ENCODE assay signal across 18 mouse cellular contexts in the genomic region with DNA sequence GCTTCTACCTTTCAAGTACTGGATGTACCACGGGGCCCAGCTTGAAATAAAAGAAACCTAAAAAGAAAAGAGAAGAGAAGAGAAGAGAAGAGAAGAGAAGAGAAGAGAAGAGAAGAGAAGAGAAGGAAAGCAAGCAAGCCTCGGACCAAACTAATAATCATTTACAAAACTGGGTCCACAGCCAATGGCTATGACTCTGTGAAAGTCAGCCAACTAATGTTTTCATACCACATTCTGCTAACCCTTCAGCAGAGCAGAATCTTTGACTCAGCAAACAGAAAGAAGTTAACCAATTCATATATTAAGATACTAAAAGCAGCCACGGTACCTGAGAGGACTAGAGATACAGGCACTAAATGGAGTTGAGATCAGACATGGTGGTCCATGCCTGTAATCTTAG. TPM values are rescaled to one million over a fixed set of nuclear protein-coding genes. Genes with fewer than 3 reads are reported as not detected.
DNase-seq lines count a peak whose midpoint lies in the region; ATAC-seq and TF ChIP-seq lines count a peak whose summit lies in the region.
"Had no signal": no experiment of that assay in that cellular context is flagged by ENCODE, and none has a peak within 500 bp of the region (broad histone marks: within the 10 kb centered on the region; RNA-seq: fewer than 3 reads in every experiment).

No protein-coding gene starts in this region.

- ATAC-seq in kidney, embryonic 14.5 days (ENCODE audit: low FRiP score, low TSS enrichment) = no peak
- ATAC-seq: forebrain, embryonic 15.5 days; Patski had no signal

- H3K4me2 ChIP-seq in kidney, embryonic 14.5 days (replicated peaks; ENCODE audit: low read depth, low read length) = no peak overlapping the region
- H3K4me2 ChIP-seq: forebrain, embryonic 15.5 days; heart, embryonic 11.5 days; hindbrain, embryonic 12.5 days; hindbrain, embryonic 15.5 days had no signal

- H3K36me3 ChIP-seq in heart, adult 2 months (ENCODE audit: control insufficient read depth, insufficient read depth, low read length) = no peaks in the 10 kb centered on the region
- peaks cover 47% of the 10 kb centered on the region for H3K36me3 ChIP-seq in kidney, embryonic 14.5 days (ENCODE audit: control insufficient read depth, insufficient read depth, low read length)
- no peaks in the 10 kb centered on the region for H3K36me3 ChIP-seq in liver, adult 2 months (ENCODE audit: control insufficient read depth, insufficient read depth, low read length)
- H3K36me3 ChIP-seq: forebrain, embryonic 15.5 days; hindbrain, embryonic 15.5 days had no signal

- no peak for TF ChIP-seq EP300 in heart, adult 2 months (IDR thresholded peaks at IDR 0.05; ENCODE audit: insufficient read depth, low read depth, low read length)

- H3K27me3 ChIP-seq in heart, adult 2 months (ENCODE audit: control insufficient read depth, insufficient read depth, low read length) = no peaks in the 10 kb centered on the region
- no peaks in the 10 kb centered on the region for H3K27me3 ChIP-seq in kidney, embryonic 14.5 days (ENCODE audit: control insufficient read depth, insufficient read depth, low read length)
- no peaks in the 10 kb centered on the region for H3K27me3 ChIP-seq in liver, adult 2 months (ENCODE audit: control insufficient read depth, insufficient read depth, low read length)
- H3K27me3 ChIP-seq: forebrain, embryonic 15.5 days; hindbrain, embryonic 12.5 days; hindbrain, embryonic 15.5 days; Patski had no signal

- no peaks in the 10 kb centered on the region for H3K79me2 ChIP-seq in heart, adult 2 months (replicated peaks; ENCODE audit: control insufficient read depth, insufficient read depth, low read length)
- H3K79me2 ChIP-seq in liver, adult 2 months (ENCODE audit: control insufficient read depth, insufficient read depth, low read length) = no peaks in the 10 kb centered on the region

- WGBS in heart, adult 2 months = 71% methylated on average over 3 of the region's 3 CpGs
- WGBS in kidney, embryonic 14.5 days = 92% methylated on average over 3 of the region's 3 CpGs
- 29% methylated on average over 3 of the region's 3 CpGs for WGBS in liver, adult 2 months

- TF ChIP-seq POLR2A in heart, adult 2 months (IDR thresholded peaks at IDR 0.05; ENCODE audit: insufficient read depth, low read depth, low read length) = no peak
- no peak for TF ChIP-seq POLR2A in liver, adult 2 months (IDR thresholded peaks at IDR 0.05; ENCODE audit: extremely low read depth, insufficient read depth, low read length)

- intact Hi-C loops in heart, adult 2 months (cut with DNase I) = no loop called here

- TF ChIP-seq CTCF in heart, adult 2 months (IDR thresholded peaks at IDR 0.05) = no peak
- TF ChIP-seq CTCF in liver, adult 2 months (IDR thresholded peaks at IDR 0.05; ENCODE audit: low read depth, low read length) = no peak

- no peak overlapping the region for H3K4me3 ChIP-seq in heart, adult 2 months
- no peak overlapping the region for H3K4me3 ChIP-seq in kidney, embryonic 14.5 days (ENCODE audit: low read length)
- no peak overlapping the region for H3K4me3 ChIP-seq in liver, adult 2 months (ENCODE audit: insufficient read depth, low read depth, low read length)
- H3K4me3 ChIP-seq: forebrain, embryonic 15.5 days; hindbrain, embryonic 12.5 days; hindbrain, embryonic 15.5 days had no signal

- DNase-seq in heart, adult 2 months = no peak
- no peak for DNase-seq in heart, adult 8-10 months (ENCODE audit: low spot score)
- peak; percentile 35 to 37 for DNase-seq in kidney, adult 8-10 months
- DNase-seq in liver, adult 2 months (ENCODE audit: extremely low read depth, low read depth, low spot score) = peak; percentile 89
- DNase-seq in liver = no peak
- DNase-seq: adrenal gland, postnatal 10 days; adrenal gland, postnatal 36 days; cerebellum, adult 18-20 months; cerebellum, adult 9-10 months; cerebellum, postnatal 14 days; gastrocnemius, postnatal 25 days had no signal

- no peaks in the 10 kb centered on the region for H3K9me3 ChIP-seq in kidney, embryonic 14.5 days (ENCODE audit: control insufficient read depth, low read length)
- H3K9me3 ChIP-seq: forebrain, embryonic 15.5 days; hindbrain, embryonic 12.5 days; hindbrain, embryonic 15.5 days had no signal

- H3K4me1 ChIP-seq in heart, adult 2 months (ENCODE audit: control insufficient read depth, insufficient read depth, low read length) = peaks cover 3% of the 10 kb centered on the region; the same call in 1 of the 2 replicates
- H3K4me1 ChIP-seq in kidney, embryonic 14.5 days (ENCODE audit: control insufficient read depth, insufficient read depth, low read length) = no peaks in the 10 kb centered on the region
- H3K4me1 ChIP-seq in liver, adult 2 months (ENCODE audit: control insufficient read depth, insufficient read depth, low read length) = peaks cover 13% of the 10 kb centered on the region
- H3K4me1 ChIP-seq: forebrain, embryonic 15.5 days; hindbrain, embryonic 12.5 days; hindbrain, embryonic 15.5 days had no signal

- peak overlapping the region; percentile 23; the same call in 1 of the 2 replicates for H3K27ac ChIP-seq in heart, adult 2 months
- H3K27ac ChIP-seq in kidney, embryonic 14.5 days (ENCODE audit: low read depth, low read length) = no peak overlapping the region
- peak overlapping the region; percentile 88 for H3K27ac ChIP-seq in liver, adult 2 months (replicated peaks; ENCODE audit: insufficient read depth, low read depth, low read length)
- H3K27ac ChIP-seq: forebrain, embryonic 15.5 days; hindbrain, embryonic 12.5 days; hindbrain, embryonic 15.5 days had no signal

- H3K9ac ChIP-seq in heart, adult 2 months (ENCODE audit: low read depth, low read length) = no peak overlapping the region
- no peak overlapping the region for H3K9ac ChIP-seq in kidney, embryonic 14.5 days (ENCODE audit: low read depth, low read length)
- H3K9ac ChIP-seq in liver, adult 2 months (ENCODE audit: low read depth, low read length) = peak overlapping the region; percentile 22; the same call in 1 of the 2 replicates
- H3K9ac ChIP-seq: forebrain, embryonic 15.5 days; hindbrain, embryonic 12.5 days; hindbrain, embryonic 15.5 days had no signal

RNA-seq across cellular contexts. Expression of a gene that starts 26.1 kb away (rescaled TPM):
- 1 to 10 TPM; 5.3 to 6.2 TPM for total RNA-seq in heart, adult 2 months (2021)
- polyA plus RNA-seq in heart, adult 2 months (2012; rRNA removed) = 3.9 and 4.6 TPM in 2 replicates
- 1 to 10 TPM; 5.3 to 7.8 (median 6.3) TPM for total RNA-seq in heart, adult 8-10 months (2022)
- polyA plus RNA-seq in kidney, embryonic 14.5 days (2014; fragmentation: Nextera tagmentation; extraction: Ambion mirVana) = 48.7 and 49.9 TPM in 2 replicates
- 0.94 and 1.8 TPM in 2 replicates for total RNA-seq in liver, adult 2 months (2014; rRNA removed)
- 0.88 and 1.1 TPM in 2 replicates for polyA plus RNA-seq in liver, adult 2 months (2012; rRNA removed)
- total RNA-seq: gastrocnemius, adult 8-10 months had no signal

RNA-seq across cellular contexts. Expression of a gene that starts 38.1 kb away (rescaled TPM):
- 10 to 100 TPM; 22.6 to 34.3 TPM for total RNA-seq in heart, adult 2 months (2021)
- 44.0 and 52.1 TPM in 2 replicates for polyA plus RNA-seq in heart, adult 2 months (2012; rRNA removed)
- total RNA-seq in heart, adult 8-10 months (2022) = 10 to 100 TPM; 25.5 to 35.0 (median 27.5) TPM
- 18.0 and 25.9 TPM in 2 replicates for polyA plus RNA-seq in kidney, embryonic 14.5 days (2014; fragmentation: Nextera tagmentation; extraction: Ambion mirVana)
- total RNA-seq in liver, adult 2 months (2014; rRNA removed) = 5.6 and 6.6 TPM in 2 replicates
- 40.9 and 48.8 TPM in 2 replicates for polyA plus RNA-seq in liver, adult 2 months (2012; rRNA removed)

RNA-seq across cellular contexts. Expression of a gene that starts 38.3 kb away (rescaled TPM):
- total RNA-seq in heart, adult 2 months (2021) = 10 to 100 TPM in 1 of 2 experiments, 1 to 10 TPM in 1; 9.3 to 11.2 TPM
- 16.1 and 20.5 TPM in 2 replicates for polyA plus RNA-seq in heart, adult 2 months (2012; rRNA removed)
- 10 to 100 TPM in 1 of 4 experiments, 1 to 10 TPM in 3; 8.2 to 10.8 (median 9.2) TPM for total RNA-seq in heart, adult 8-10 months (2022)
- polyA plus RNA-seq in kidney, embryonic 14.5 days (2014; fragmentation: Nextera tagmentation; extraction: Ambion mirVana) = 17.2 and 20.4 TPM in 2 replicates
- total RNA-seq in liver, adult 2 months (2014; rRNA removed) = 21.3 and 26.3 TPM in 2 replicates
- polyA plus RNA-seq in liver, adult 2 months (2012; rRNA removed) = 17.7 and 24.5 TPM in 2 replicates

RNA-seq across cellular contexts. Expression of a gene that starts 40.2 kb away (rescaled TPM):
- under 1 TPM; 0.11 to 0.26 TPM for total RNA-seq in heart, adult 2 months (2021)
- polyA plus RNA-seq in heart, adult 2 months (2012; rRNA removed) = 0.29 and 0.53 TPM in 2 replicates
- total RNA-seq in heart, adult 8-10 months (2022) = under 1 TPM in 2 of 4 experiments, not detected in 2; 0.16 to 0.22 TPM
- 2.2 and 3.9 TPM in 2 replicates for polyA plus RNA-seq in kidney, embryonic 14.5 days (2014; fragmentation: Nextera tagmentation; extraction: Ambion mirVana)
- under 0.01 and 0.07 TPM in 2 replicates for total RNA-seq in liver, adult 2 months (2014; rRNA removed)
- 0.13 TPM in 1 of 2 replicates, not detected in the other for polyA plus RNA-seq in liver, adult 2 months (2012; rRNA removed)

RNA-seq across cellular contexts. Expression of a gene that starts 56.2 kb away (rescaled TPM):
- total RNA-seq in heart, adult 2 months (2021) = 1 to 10 TPM; 6.0 to 7.5 TPM
- 6.7 and 7.0 TPM in 2 replicates for polyA plus RNA-seq in heart, adult 2 months (2012; rRNA removed)
- total RNA-seq in heart, adult 8-10 months (2022) = 1 to 10 TPM; 4.4 to 7.0 (median 6.0) TPM
- polyA plus RNA-seq in kidney, embryonic 14.5 days (2014; fragmentation: Nextera tagmentation; extraction: Ambion mirVana) = 2.2 and 3.2 TPM in 2 replicates
- 16.8 and 18.1 TPM in 2 replicates for total RNA-seq in liver, adult 2 months (2014; rRNA removed)
- 27.3 and 41.2 TPM in 2 replicates for polyA plus RNA-seq in liver, adult 2 months (2012; rRNA removed)

Comparison
In these comparisons a context has a peak if more than half of its experiments do, and no peak if none do; other contexts are left out.
1. DNase-seq: peak in kidney, adult 8-10 months (2 of 2) and liver, adult 2 months (single experiment); none in heart, adult 2 months (0 of 2), heart, adult 8-10 months (single experiment) and liver (single experiment).